ENCODE assay signal across 29 mouse cellular contexts in genomic region chr2:108691156-108692007, GRCm38 (mm10).
DNase-seq lines count a peak whose midpoint lies in the region; ATAC-seq and TF ChIP-seq lines count a peak whose summit lies in the region.
"Had no signal": no experiment of that assay in that cellular context is flagged by ENCODE, and none has a peak within 500 bp of the region (broad histone marks: within the 10 kb centered on the region; RNA-seq: fewer than 3 reads in every experiment).

No protein-coding gene starts in this region.

- H3K9me3 ChIP-seq in heart, embryonic 13.5 days: no peaks in the 10 kb centered on the region
- H3K9me3 ChIP-seq in kidney, postnatal 0 days (replicated peaks; ENCODE audit: low read length): no peaks in the 10 kb centered on the region
- no peaks in the 10 kb centered on the region for H3K9me3 ChIP-seq in midbrain, embryonic 10.5 days (replicated peaks)
- H3K9me3 ChIP-seq: embryonic facial prominence, embryonic 15.5 days; heart, embryonic 12.5 days; limb, embryonic 10.5 days; limb, embryonic 15.5 days; liver, embryonic 13.5 days; neural tube, embryonic 12.5 days had no signal

- H3K27ac ChIP-seq in heart, embryonic 13.5 days (replicated peaks): no peak overlapping the region
- H3K27ac ChIP-seq in kidney, postnatal 0 days: no peak overlapping the region
- no peak overlapping the region for H3K27ac ChIP-seq in midbrain, embryonic 10.5 days (replicated peaks)
- H3K27ac ChIP-seq: embryonic facial prominence, embryonic 15.5 days; limb, embryonic 10.5 days; limb, embryonic 15.5 days; liver, embryonic 13.5 days; neural tube, embryonic 12.5 days had no signal

- H3K4me3 ChIP-seq in heart, embryonic 13.5 days: no peak overlapping the region
- no peak overlapping the region for H3K4me3 ChIP-seq in kidney, postnatal 0 days (replicated peaks; ENCODE audit: low read depth, low read length)
- no peak overlapping the region for H3K4me3 ChIP-seq in midbrain, embryonic 10.5 days
- H3K4me3 ChIP-seq: embryonic facial prominence, embryonic 15.5 days; heart, embryonic 12.5 days; limb, embryonic 10.5 days; limb, embryonic 15.5 days; liver, embryonic 13.5 days; myocyte; neural tube, embryonic 12.5 days had no signal

- intact Hi-C loops in heart, postnatal 10 days (cut with DNase I): loop anchor here (2.0 kb wide), 1 partner anchor 1003 kb away; no protein-coding TSS in a partner anchor

- 52% methylated on average over 10 of the region's 10 CpGs for WGBS in heart, embryonic 13.5 days
- WGBS in kidney, postnatal 0 days: 32% methylated on average over 10 of the region's 10 CpGs
- WGBS in midbrain, embryonic 10.5 days: 81% methylated on average over 10 of the region's 10 CpGs

- H3K36me3 ChIP-seq in heart, embryonic 13.5 days: no peaks in the 10 kb centered on the region
- no peaks in the 10 kb centered on the region for H3K36me3 ChIP-seq in kidney, postnatal 0 days (ENCODE audit: insufficient read depth, low read length)
- no peaks in the 10 kb centered on the region for H3K36me3 ChIP-seq in midbrain, embryonic 10.5 days
- H3K36me3 ChIP-seq: embryonic facial prominence, embryonic 15.5 days; heart, embryonic 12.5 days; limb, embryonic 10.5 days; limb, embryonic 15.5 days; liver, embryonic 13.5 days; neural tube, embryonic 12.5 days had no signal

- no peak for TF ChIP-seq CTCF in kidney, postnatal 0 days (IDR thresholded peaks at IDR 0.05; ENCODE audit: low read depth)

- H3K9ac ChIP-seq in heart, embryonic 13.5 days: no peak overlapping the region
- H3K9ac ChIP-seq in kidney, postnatal 0 days (ENCODE audit: low read depth, low read length): no peak overlapping the region
- H3K9ac ChIP-seq: embryonic facial prominence, embryonic 15.5 days; heart, embryonic 12.5 days; limb, embryonic 15.5 days; liver, embryonic 13.5 days; neural tube, embryonic 12.5 days had no signal

- H3K4me2 ChIP-seq in heart, embryonic 13.5 days: peak overlapping the region; percentile 18; the same call in 1 of the 2 replicates
- H3K4me2 ChIP-seq in kidney, postnatal 0 days (ENCODE audit: low read length): no peak overlapping the region
- H3K4me2 ChIP-seq: embryonic facial prominence, embryonic 15.5 days; heart, embryonic 12.5 days; limb, embryonic 15.5 days; liver, embryonic 13.5 days; neural tube, embryonic 12.5 days had no signal

- no peaks in the 10 kb centered on the region for H3K27me3 ChIP-seq in heart, embryonic 13.5 days (replicated peaks)
- H3K27me3 ChIP-seq in kidney, postnatal 0 days (ENCODE audit: insufficient read depth, low read length): no peaks in the 10 kb centered on the region
- no peaks in the 10 kb centered on the region for H3K27me3 ChIP-seq in midbrain, embryonic 10.5 days (ENCODE audit: low read depth, poor library complexity, severe bottlenecking)
- H3K27me3 ChIP-seq: embryonic facial prominence, embryonic 15.5 days; heart, embryonic 12.5 days; limb, embryonic 15.5 days; liver, embryonic 13.5 days; neural tube, embryonic 12.5 days had no signal

- H3K4me1 ChIP-seq in heart, embryonic 13.5 days: peaks cover 8% of the 10 kb centered on the region
- no peaks in the 10 kb centered on the region for H3K4me1 ChIP-seq in kidney, postnatal 0 days (replicated peaks; ENCODE audit: insufficient read depth, low read length)
- H3K4me1 ChIP-seq in midbrain, embryonic 10.5 days: no peaks in the 10 kb centered on the region
- H3K4me1 ChIP-seq: embryonic facial prominence, embryonic 15.5 days; limb, embryonic 10.5 days; limb, embryonic 15.5 days; liver, embryonic 13.5 days; neural tube, embryonic 12.5 days had no signal

- ATAC-seq in heart, embryonic 13.5 days (ENCODE audit: extremely low read depth, insufficient number of reproducible peaks, low FRiP score, low TSS enrichment): no peak
- no peak for ATAC-seq in kidney, postnatal 0 days (replicated peaks; ENCODE audit: low FRiP score, low read depth)
- peak; percentile 12; the same call in 1 of the 2 replicates for ATAC-seq in megakaryocyte progenitor cell, adult 5-6 weeks (replicated peaks; ENCODE audit: poor library complexity)
- ATAC-seq: forebrain, embryonic 14.5 days; inflammation-experienced regulatory T-cells, adult 6 months; midbrain, embryonic 16.5 days had no signal

- DNase-seq in heart, postnatal 10 days: no peak
- DNase-seq in kidney, postnatal 0 days (ENCODE audit: low spot score): peak; percentile 5
- no peak for DNase-seq in kidney, postnatal 14 days
- DNase-seq in lung, postnatal 10 days: peak; percentile 2
- no peak for DNase-seq in lung, postnatal 4 days
- no peak for DNase-seq in midbrain, embryonic 10.5 days (ENCODE audit: low spot score)
- DNase-seq: adrenal gland, postnatal 25 days; cerebellum, adult 11-12 months; cerebellum, adult 9-11 months; gastrocnemius, postnatal 36 days; heart, adult 18-20 months; kidney, adult 11 months; layer of hippocampus, postnatal 36 days; liver, embryonic 13.5 days; lung, postnatal 36 days; right cerebral cortex, adult 18-20 months; spleen, adult 18-20 months; thymus, postnatal 14 days had no signal

Comparison
In these comparisons a context has a peak if more than half of its experiments do, and no peak if none do; other contexts are left out.
1. DNase-seq: peak in kidney, postnatal 0 days (single experiment) and lung, postnatal 10 days (single experiment); none in heart, postnatal 10 days (0 of 2), kidney, postnatal 14 days (single experiment), lung, postnatal 4 days (0 of 2) and midbrain, embryonic 10.5 days (single experiment).